Mouse (Mus musculus) kidney, adult 2 months (tissue): ENCODE measurements around the gene Rap1gap2. TPM values are rescaled to one million over a fixed set of nuclear protein-coding genes. Genes with fewer than 3 reads are reported as not detected.

Source experiments
- DNase-seq: peaks from one replicate; pipeline ENCODE4 v3.0.0; 2021
- H3K27ac ChIP-seq: fragments of 200-500 bp; 2 replicates; pipeline ENCODE4 v1.5.1; 2012; ENCODE audit warnings: low read depth, low read length, control low read depth, inconsistent platforms; ENCODE audit not compliant: insufficient read depth
- H3K27me3 ChIP-seq: fragments of 200-500 bp; replicated peaks from 2 replicates; pipeline ENCODE4 v1.6.1; 2012; ENCODE audit warnings: mild to moderate bottlenecking, moderate library complexity, low read length, inconsistent platforms; ENCODE audit not compliant: control insufficient read depth, insufficient read depth
- H3K36me3 ChIP-seq: fragments of 200-500 bp; 2 replicates; pipeline ENCODE4 v1.6.1; 2012; ENCODE audit warnings: mild to moderate bottlenecking, moderate library complexity, low read length, inconsistent platforms; ENCODE audit not compliant: control insufficient read depth, insufficient read depth
- H3K4me1 ChIP-seq: fragments of 200-500 bp; 2 replicates; pipeline ENCODE4 v1.6.1; 2011; ENCODE audit warnings: low read length; ENCODE audit not compliant: control insufficient read depth, insufficient read depth
- H3K4me3 ChIP-seq: fragments of 200-500 bp; 2 replicates; pipeline ENCODE4 v1.5.1; 2011; ENCODE audit warnings: mild to moderate bottlenecking, low read depth, low read length, control low read depth; ENCODE audit not compliant: insufficient read depth
- CTCF ChIP-seq: fragments of 200-500 bp; conservative IDR thresholded peaks from 2 replicates; pipeline ENCODE4 v1.5.1; 2011; ENCODE audit warnings: low read depth, mild to moderate bottlenecking, control low read depth, low read length, moderate library complexity, mixed read lengths; ENCODE audit not compliant: insufficient read depth, insufficient read length
- POLR2A ChIP-seq: fragments of 200-500 bp; IDR thresholded peaks from one replicate; pipeline ENCODE4 v1.6.1; 2011; ENCODE audit warnings: low read depth, low read length, control low read depth
- WGBS: fragments of 180-500 bp; shearing (Covaris S2); methylation state at CpG from one replicate; pipeline ENCODE4 v1.1.7; 2018; 5-methylcytosine and 5-hydroxymethylcytosine counted together
- polyA plus RNA-seq: library from polyadenylated mRNA; depleted of rRNA; stranded (reverse); fragments of >200 nt; gene quantifications from 2 replicates; pipeline ENCODE4 v1.2.3, GENCODE M21; 2012

Gene Rap1gap2
- polyA plus RNA-seq, 1 experiment: 24.9 TPM

DNA sequence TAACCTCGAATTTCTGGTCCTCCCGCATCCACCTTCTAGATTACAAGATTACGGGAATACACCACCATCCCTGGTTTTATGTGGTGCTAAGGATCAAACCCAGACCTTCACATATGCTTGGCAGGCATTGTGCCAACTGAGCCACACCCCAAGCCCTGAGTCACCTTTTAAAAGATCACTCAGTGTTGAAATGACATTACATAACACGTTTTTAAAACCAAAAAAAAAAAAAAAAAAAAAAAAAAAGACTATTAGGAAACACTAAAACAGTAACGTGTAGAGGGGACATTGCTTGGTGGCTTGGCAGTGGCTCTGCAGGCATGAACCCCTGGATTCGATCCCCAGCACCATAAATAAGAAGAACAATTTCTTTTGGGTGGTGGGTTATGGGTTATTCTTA is 59.1 kb downstream of the Rap1gap2 start:
- TF ChIP-seq CTCF (no peak), POLR2A (no peak)
- WGBS: 77% methylated on average over 6 of the region's 6 CpGs
- H3K27ac ChIP-seq: no peak overlapping the region
- no peaks in the 10 kb centered on the region for H3K36me3 ChIP-seq
- H3K27me3 ChIP-seq: no peaks in the 10 kb centered on the region
- no peak for DNase-seq
- no peak overlapping the region for H3K4me3 ChIP-seq
- no peaks in the 10 kb centered on the region for H3K4me1 ChIP-seq

DNA sequence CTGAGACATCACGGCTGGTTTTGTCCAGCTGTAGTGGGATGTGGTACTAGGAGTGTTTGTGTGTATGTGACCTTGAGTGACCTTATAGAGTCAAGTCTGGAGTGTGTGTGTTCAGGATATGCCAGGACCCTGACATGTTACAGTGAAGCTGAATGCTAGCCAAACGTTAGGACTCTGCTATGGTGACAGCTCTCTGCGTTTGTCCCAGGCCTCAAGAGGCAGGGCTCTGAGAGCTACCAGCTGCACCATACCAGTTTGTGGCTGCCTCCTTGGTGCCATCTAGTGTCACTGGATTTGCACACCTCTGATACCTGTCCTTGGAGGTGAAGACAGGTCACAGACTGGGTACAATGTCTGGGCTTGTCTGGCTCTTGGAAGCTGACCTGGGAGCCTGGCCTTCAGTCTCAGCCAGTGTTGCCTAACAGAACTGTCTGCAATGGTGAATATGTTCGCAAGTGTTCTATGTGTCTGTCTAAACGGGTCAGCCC is 60.1 kb downstream of the Rap1gap2 start:
- DNase-seq: peak; percentile 28
- no peak overlapping the region for H3K27ac ChIP-seq
- TF ChIP-seq POLR2A: no peak
- no peak for TF ChIP-seq CTCF
- no peaks in the 10 kb centered on the region for H3K4me1 ChIP-seq
- no peaks in the 10 kb centered on the region for H3K27me3 ChIP-seq
- 59% methylated on average over 5 of the region's 5 CpGs for WGBS
- H3K4me3 ChIP-seq: no peak overlapping the region
- no peaks in the 10 kb centered on the region for H3K36me3 ChIP-seq

DNA sequence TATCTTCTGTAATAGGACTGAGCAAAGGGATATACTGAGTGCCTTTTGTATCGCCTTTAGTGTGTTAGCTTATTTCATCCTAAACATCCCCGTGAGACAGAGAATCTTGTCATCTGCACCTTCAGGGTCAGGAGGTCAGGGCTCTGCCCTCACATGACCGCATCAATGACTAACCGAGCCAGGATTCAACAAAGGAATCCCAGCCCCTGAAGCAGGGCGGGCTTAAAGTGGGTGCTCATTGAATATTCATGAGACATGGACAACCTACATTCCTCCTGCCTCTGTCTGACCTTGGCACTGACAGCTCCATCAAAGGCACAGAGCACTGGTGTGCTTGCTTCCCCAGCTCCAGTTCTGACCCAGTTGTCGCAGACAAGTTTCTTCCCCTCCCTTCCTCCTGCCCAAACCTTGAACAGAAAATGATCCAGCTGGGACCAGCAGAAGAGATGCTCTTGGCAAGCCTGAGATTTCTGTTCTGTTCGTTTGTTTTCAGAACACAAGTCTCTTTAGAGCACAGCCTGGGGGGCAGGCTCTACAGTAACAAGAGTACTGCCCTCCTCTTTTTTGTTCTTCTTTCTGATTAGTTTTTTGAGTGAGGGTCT is 61.8 kb downstream of the Rap1gap2 start:
- TF ChIP-seq POLR2A: no peak
- Histone ChIP-seq H3K4me3 (no peak overlapping the region), H3K4me1 (no peaks in the 10 kb centered on the region), H3K36me3 (no peaks in the 10 kb centered on the region), H3K27me3 (no peaks in the 10 kb centered on the region), H3K27ac (no peak overlapping the region)
- 27% methylated on average over 7 of the region's 7 CpGs for WGBS
- peak; percentile 35 for DNase-seq

DNA sequence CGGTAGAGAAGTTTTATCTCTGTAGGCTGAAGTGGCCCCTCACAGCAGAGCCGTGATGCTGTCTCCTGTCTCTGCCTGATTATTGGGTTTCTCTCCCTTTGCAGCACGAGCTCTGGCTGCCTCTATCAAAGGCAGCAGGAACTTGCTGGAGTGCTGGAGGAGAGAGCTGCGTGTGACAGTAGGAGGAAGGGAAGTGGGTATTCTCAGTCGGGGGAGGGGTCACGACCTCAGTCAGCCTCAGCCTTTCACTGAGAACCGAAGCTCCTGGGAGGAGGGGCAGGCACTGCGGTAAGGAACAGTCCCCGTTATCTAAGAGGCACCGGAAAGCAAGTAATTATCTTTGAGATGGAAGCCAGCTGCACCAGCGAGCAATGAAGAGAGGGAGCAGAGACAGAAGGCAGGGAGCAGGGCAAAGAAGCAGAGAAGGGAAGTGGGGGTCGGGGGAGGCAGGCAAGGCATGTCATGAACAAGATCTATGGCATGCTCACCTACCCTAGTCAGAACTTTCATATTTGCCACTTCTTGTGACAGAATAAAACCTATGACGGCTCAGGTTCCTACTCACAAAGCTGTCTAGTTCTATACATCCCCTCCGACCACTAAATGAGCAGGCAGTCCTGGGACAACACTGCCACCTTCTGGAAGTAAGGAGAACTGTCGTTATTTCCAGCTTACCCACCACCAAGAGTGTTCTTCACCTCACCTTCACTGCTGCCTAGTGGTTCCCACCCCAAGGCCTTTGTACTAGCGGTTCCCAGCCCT is 63.6 kb downstream of the Rap1gap2 start:
- WGBS: 6% methylated on average over 16 of the region's 16 CpGs
- H3K27ac ChIP-seq: no peak overlapping the region
- no peaks in the 10 kb centered on the region for H3K27me3 ChIP-seq
- H3K36me3 ChIP-seq: no peaks in the 10 kb centered on the region
- TF ChIP-seq POLR2A (no peak), CTCF (peak; percentile 87)
- DNase-seq: peak; percentile 61
- H3K4me3 ChIP-seq: no peak overlapping the region
- no peaks in the 10 kb centered on the region for H3K4me1 ChIP-seq

DNA sequence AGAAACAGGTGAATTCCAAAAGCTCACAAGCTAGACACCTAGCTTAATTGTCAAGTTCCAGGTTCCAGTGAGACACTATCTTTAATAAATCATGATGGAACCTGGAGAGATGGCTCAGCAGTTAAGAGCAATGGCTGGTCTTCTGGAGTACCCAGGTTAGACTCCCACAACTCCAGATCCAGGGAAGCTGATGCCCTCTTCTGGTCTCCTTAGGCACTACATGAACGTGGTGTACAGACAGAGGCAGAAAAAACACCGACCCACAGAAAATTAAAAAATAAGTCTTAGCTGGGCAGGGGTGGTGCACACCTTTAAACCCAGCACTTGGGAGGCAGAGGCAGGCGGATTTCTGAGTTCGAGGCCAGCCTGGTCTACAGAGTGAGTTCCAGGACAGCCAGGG is 64.5 kb downstream of the Rap1gap2 start:
- no peak overlapping the region for H3K27ac ChIP-seq
- 38% methylated on average over 4 of the region's 4 CpGs for WGBS
- H3K4me3 ChIP-seq: no peak overlapping the region
- TF ChIP-seq CTCF (peak; percentile 53), POLR2A (no peak)
- no peaks in the 10 kb centered on the region for H3K4me1 ChIP-seq
- DNase-seq: peak; percentile 63
- no peaks in the 10 kb centered on the region for H3K27me3 ChIP-seq
- no peaks in the 10 kb centered on the region for H3K36me3 ChIP-seq

DNA sequence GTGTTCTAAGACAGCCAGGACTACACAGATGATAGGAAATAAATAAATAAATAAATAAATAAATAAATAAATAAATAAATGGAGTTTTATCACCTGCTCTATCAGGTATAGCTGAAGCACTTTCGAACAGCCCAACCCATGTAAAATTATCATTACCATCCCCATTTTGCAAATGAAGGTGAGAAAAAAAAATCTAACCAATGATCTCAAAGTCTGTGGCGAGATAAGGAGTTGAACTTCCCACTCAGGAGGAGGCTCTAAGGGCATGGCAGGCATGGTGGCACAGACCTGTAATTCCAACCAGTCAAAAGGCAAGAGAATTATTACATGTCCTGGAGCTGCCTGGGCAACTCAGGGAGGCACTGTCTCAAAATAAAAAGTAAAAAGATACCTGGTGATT is 65.2 kb downstream of the Rap1gap2 start:
- Histone ChIP-seq H3K4me1 (no peaks in the 10 kb centered on the region), H3K27me3 (no peaks in the 10 kb centered on the region), H3K27ac (no peak overlapping the region), H3K36me3 (no peaks in the 10 kb centered on the region), H3K4me3 (no peak overlapping the region)
- DNase-seq: no peak
- no peak for TF ChIP-seq CTCF
- no peak for TF ChIP-seq POLR2A
- WGBS: 100% methylated on average over 2 of the region's 2 CpGs

DNA sequence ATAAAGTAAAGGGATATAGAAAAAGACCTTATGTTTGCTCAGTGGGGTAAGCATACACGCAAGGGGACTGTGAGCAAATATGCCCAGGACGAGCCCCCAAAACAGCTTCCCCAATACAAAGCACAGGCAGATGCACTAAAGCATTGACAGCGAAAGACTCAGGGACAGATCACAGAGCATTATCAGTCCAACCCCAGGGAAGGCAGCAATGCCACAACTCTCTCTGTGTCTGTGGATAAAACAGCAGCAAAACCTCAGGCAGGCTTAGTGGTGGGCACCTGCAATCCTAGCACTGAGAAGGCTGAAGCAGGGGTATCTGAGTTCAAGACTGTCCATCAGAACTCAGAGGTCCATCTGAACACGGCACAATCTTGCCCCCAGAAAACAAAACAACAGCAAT is 73.4 kb downstream of the Rap1gap2 start:
- H3K4me1 ChIP-seq: peaks cover 5% of the 10 kb centered on the region; the same call in 1 of the 2 replicates
- no peak overlapping the region for H3K4me3 ChIP-seq
- no peak for TF ChIP-seq CTCF
- no peak for TF ChIP-seq POLR2A
- DNase-seq: no peak
- 89% methylated on average over 4 of the region's 4 CpGs for WGBS
- no peaks in the 10 kb centered on the region; the same call in 1 of the 2 replicates for H3K27me3 ChIP-seq
- no peaks in the 10 kb centered on the region for H3K36me3 ChIP-seq
- no peak overlapping the region for H3K27ac ChIP-seq
